Mouse (Mus musculus): ENCODE data around the gene Amph.

DNA sequence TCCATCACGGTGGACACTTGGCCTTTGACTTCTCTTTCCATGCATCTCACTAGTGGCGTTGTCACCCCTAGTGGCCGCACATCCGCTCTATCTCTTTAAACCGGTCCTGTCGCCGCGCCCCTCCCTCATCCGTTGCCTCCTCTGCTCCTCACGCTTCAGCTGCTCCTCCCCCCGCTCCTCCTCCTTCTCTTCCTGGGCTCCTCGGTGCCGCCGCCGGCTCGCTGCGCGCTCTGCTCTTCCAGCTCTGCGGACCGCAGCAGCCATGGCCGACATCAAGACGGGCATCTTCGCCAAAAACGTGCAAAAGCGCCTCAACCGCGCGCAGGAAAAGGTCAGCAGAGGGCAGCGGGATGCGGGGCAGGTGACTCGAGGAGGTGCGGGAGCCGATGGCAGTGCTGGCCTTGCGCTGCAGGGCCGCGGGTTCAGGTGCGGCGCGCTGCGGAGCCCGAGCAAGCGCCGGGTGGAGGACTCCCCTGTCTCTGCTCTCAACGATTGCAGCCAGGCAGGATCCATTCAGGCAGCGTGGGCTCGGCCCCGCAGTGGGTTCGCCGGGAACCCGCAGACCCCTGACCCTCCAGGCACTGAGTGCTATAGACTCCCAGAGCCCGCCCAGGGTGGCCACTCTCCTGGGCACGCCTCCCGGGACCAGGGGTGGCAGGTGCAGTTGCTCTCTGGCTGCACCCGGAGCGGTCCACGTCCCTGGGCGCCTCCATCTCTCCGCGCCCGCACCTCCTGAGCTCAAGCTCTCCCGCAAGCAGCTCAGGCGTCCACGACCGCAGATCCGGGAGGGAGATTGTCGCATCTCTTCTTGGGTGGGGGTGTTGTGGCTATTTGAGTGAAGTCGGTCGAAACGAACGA is at the start of gene Amph:
- no peak for TF ChIP-seq POLR2A (IDR thresholded peaks at IDR 0.05; ENCODE audit: extremely low read depth, insufficient read depth, low read length)
- no peak for TF ChIP-seq CTCF (IDR thresholded peaks at IDR 0.05; ENCODE audit: low read depth, low read length)
